Mouse (Mus musculus) frontal cortex, postnatal 36 days (tissue): ENCODE results near the gene Tacc2.
"Not testable (repeated sequence)": the region's sequence is repeated elsewhere in the genome, so short reads cannot be mapped to it uniquely, and the experiment has no call there.

Experiments used
- DNase-seq, 2 experiments: peaks; one replicate each; pipeline ENCODE4 v3.0.0; 2022; ENCODE audit warnings: low spot score in 2 of 2

Gene Tacc2

DNA sequence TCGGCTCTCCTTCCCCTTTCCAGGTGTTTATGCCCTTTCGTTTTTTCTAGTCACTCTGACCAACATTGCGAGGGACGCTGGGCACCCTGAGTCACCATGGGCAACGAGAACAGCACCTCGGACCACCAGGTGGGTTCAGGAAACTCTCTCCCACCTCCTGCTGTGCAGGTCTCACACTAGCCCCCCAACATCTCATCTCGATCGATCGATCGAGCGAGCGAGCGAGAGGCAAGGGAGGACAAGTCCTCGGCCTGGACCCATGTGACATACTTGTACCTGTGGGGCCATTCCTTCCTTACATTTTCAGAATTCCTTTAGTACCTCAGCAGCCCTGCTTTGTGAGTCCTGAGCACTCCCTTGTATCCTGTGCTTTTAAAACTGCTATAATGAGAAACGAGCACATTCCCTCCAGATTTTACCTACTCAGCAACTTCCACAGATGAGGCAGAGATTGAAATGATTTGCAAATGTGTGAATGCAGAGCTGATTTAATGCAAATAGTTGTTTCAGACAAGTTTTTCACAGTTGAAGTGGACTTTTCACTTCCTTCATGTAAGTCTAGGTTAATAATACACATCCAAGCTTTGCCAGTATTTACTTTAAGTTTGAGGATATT, at the start of gene Tacc2:
TSS of gene Tacc2 (plus strand) at position 51 of the 616 bp plus-strand sequence.
- DNase-seq = no peak

DNA sequence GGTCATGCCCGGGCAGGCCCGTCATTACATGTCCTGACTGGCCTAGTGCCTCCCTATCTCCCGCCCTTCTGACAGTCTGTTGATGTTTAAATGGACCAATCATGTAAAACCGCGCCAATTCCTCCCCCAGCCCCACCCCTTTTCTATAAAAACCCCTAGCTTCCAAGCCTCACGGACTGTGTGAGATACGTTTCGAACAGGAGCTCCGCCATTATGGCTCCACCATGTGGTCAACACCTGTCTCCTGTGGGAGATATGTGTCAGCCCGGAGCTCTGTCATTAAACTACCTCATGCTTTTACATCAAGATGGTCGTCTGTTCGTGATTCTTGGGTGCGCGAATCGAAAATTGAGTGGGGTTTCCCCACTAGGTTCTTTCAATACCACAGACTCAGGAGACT, 46.1 kb upstream of the Tacc2 start:
- DNase-seq = not testable (repeated sequence)

DNA sequence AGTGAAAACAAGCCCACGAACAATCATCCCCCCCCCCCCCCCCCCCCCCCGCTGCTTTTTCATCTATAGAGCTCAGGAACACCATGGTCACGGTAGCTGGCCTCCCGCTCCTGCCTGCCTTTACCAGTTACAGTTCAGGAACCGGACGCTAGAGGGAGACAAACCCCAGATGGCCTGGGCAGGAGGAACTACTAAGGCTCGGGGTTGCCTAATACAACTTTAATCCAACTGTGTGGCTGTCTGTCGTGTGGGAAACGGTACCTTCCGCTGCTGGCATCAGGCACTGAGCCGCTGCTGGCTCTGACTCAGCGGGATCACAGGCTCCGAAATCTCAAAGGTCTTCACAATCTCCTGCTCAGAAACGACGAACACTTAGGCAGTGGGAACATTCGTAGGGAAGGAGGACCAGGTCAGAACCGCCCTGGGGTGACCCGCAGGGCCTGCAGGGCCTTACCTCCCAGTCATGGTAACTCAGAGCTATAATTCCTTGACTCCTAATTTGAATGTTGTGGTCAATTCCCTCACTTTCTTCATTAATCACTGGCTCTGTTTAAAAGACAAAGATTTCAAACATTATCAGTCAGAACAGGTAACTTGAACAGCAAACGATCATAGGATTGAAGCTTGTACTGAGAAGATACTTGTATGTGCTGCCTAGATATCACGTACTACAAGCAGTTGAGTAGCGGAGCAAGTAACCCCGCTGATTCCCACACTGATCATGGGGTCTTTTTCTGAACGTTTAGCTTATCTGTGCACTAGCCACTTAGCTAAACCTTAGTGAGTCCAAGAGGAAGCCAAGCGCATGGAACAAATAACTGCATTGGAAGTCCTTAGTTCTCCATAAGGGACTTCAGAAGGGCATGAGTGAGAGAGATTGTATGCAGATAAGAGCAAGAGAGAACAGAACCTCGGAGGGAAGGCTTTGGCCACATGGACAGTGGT, 43.6 kb upstream of the Tacc2 start:
- peak; percentile 86 to 89 for DNase-seq

GRCm38 (mm10) chr7:130535174-130535573, 42.1 kb upstream of the Tacc2 start:
- DNase-seq = no peak

DNA sequence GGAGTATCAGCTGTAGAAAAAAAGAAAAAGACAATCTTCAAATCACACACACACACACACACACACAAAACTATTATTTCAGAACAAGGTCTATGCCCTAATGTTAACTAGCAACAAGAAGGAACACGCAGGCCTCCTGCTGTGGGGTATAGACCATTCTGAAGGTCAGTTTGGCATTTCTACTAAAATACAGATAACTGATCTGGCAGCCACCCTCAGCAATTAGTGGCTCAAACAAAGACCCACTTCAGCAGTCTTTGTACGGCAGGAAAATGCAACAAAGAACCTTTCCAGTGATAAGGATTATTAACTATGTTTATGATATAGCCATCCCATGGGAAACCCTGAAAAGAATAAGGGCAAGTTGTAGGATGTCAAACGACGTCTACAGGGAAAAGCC, 40.2 kb upstream of the Tacc2 start:
- DNase-seq = no peak

DNA sequence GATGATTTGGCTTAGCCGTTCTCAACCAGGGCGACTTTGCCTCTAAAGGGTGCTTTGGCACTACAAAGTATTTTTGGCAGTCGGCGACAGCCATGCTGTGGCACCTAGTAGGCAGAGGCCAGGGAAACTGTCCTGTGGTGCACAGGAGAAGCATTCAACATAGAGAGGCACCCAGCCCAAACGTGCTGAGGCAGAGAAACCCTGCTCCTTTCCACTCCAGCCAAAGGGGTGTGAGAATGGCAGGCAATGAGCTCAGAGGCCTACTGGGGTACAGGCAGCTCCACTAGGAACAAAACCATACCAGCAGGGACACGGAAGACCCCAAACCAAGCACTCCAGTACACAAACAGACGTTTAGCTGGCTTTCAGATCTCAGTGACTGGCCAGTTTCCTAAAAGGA, 37.1 kb upstream of the Tacc2 start:
- no peak for DNase-seq

GRCm38 (mm10) chr7:130543181-130543580, 34.1 kb upstream of the Tacc2 start:
- DNase-seq = no peak

GRCm38 (mm10) chr7:130545401-130545800, 31.8 kb upstream of the Tacc2 start:
- DNase-seq = no peak

DNA sequence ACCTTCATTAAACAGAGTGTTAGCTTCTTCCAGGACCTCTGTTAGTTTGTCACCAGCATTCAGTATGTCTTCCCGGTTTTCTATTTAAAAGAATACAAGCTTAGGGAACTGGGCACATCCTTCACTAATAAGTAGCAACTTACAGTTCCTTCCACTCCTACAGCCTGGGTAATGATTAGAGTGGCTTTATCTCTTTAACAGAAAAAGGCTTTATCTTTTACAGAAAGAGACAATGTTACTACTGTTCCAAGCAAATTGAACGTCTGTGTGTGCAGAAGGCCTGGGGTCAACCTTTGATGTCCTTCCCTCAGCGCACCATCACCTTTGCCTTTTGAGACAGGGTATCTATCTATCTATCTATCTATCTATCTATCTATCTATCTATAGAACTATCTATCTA, 31.3 kb upstream of the Tacc2 start:
- DNase-seq = no peak

DNA sequence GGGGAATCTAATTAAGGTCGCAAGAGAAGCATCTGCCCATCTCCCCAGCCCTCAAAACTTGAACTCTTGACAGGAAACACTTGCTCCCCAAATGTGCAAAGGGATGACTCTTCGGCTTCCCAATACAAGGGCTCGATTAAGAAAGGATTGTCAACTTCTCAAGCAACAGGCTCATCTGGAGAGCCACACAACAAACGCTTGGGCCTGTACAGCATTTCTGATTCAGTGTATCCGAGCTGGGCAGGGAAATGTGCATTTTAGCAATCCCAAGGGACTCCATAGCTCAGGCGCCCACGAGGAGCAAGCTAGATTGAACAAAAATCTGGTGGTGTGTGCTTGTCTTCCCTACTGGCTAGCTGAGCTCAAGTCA, 30.8 kb upstream of the Tacc2 start:
- no peak for DNase-seq

GRCm38 (mm10) chr7:130546791-130547484, 30.3 kb upstream of the Tacc2 start:
- DNase-seq = peak; percentile 90 to 93

DNA sequence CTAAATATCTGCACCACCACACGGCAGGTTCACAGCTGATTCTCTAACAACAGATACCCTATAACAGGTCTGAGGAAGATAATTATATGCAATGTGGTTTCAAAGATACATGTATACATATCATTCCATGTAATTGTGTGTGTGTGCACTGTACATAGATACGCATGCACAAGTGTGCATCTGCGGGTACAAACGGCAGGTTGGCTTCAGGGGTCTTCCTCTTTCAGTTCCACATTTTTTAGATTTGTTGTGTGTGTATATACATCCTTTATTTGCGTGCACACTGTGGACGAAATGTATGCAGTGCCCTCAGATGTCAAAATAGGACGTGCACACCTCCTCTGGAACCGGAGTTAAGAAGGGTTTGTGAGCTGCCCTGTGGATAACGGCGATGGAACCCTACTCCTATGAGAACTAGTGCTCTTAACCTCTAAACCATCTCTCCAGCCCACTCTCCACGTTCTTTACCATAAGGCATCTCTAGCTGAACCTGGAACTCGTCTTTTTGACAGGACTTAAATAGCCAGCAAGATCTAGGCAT, 29.5 kb upstream of the Tacc2 start:
- DNase-seq = no peak

DNA sequence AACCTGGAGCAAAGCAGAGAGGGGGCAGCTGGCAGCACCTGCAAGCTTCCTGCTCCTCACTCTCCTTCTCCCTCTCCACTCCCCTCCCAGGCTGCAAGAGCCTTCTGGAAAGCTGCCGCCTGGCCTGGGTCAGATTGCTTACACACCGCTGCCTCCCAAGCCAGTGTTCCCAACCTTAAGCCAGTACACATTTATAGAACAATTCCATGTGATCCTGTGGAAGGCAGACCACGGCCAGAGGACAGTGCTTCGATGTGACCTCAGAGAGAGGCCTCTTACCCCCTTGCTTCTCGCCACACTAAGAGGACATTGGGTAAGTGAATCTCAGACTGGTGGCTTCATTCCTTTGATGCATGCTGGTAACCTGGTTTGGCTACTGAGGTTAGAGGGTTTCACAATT, 24.5 kb upstream of the Tacc2 start:
- DNase-seq = no peak

- no peak for DNase-seq
These were observed 23.9 kb upstream of the Tacc2 start for GRCm38 (mm10) chr7:130553321-130553720.

GRCm38 (mm10) chr7:130555597-130555996, 21.6 kb upstream of the Tacc2 start:
- DNase-seq = no peak

- no peak for DNase-seq
These were observed 18.6 kb upstream of the Tacc2 start for GRCm38 (mm10) chr7:130558592-130558991.

- no peak for DNase-seq
These were observed 16.3 kb upstream of the Tacc2 start for GRCm38 (mm10) chr7:130560933-130561332.

- DNase-seq = no peak
These were observed 14.0 kb upstream of the Tacc2 start for GRCm38 (mm10) chr7:130563276-130563675.

GRCm38 (mm10) chr7:130563880-130564279, 13.4 kb upstream of the Tacc2 start:
- DNase-seq = no peak

DNA sequence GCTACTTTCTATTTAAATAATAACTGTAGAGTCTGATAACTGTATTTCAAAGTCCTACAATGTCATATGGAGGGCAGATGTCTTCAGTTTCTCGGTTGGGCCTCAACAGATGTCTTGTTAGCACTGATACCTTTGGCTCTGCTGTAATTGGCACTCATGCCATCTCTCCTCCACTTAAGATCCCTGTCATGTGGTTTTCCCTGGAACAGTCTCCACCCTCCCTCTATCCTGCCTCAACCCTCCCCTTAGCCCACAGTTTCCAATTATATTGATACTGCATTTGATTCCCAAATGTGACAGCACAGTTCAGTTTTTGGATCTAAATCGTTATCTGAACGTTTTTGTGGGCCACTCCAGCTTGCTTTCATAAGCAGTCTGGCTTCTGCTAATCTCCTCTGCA, 12.6 kb upstream of the Tacc2 start:
- no peak for DNase-seq

GRCm38 (mm10) chr7:130568783-130569436, 8.3 kb upstream of the Tacc2 start:
- DNase-seq = no peak

DNA sequence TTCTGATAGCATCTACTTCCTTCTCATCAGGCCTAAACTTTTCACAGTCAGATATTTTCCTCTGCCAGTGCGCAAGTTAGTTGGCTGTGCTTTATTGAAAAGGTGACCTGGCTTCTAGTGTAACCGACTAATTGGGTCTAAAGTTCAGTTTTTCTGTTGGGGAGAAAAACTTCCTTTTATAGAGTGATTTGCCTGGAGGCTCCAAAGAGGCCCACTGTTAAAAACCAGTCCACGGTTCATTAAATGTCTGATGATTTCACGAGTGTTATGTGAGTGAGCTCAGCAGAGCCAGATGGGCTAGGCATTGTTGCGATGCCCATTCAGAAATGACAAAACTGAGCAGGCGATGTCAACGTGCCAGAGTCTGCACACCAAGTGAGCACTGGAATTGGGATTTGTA, 6.8 kb upstream of the Tacc2 start:
- DNase-seq = no peak
